Mouse (Mus musculus): ENCODE measurements around the gene Miip.

- TF ChIP-seq CTCF (IDR thresholded peaks at IDR 0.05; ENCODE audit: low read depth, low read length) (no peak), POLR2A (IDR thresholded peaks at IDR 0.05; ENCODE audit: borderline replicate concordance, low read depth, low read length) (no peak)
Observed at GRCm38 (mm10) chr4:147900452-147900851, 31.8 kb upstream of the Miip start.
